Mouse (Mus musculus) testis, adult 2 months (tissue): ENCODE data around the gene Rab3gap1.
"Not testable (repeated sequence)": the region's sequence is repeated elsewhere in the genome, so short reads cannot be mapped to it uniquely, and the experiment has no call there.

Experiments used
- CTCF ChIP-seq: fragments of 200-500 bp; IDR thresholded peaks from 2 replicates; pipeline ENCODE4 v1.5.1; 2012; ENCODE audit warnings: low read depth, mild to moderate bottlenecking, inconsistent platforms, low read length, moderate library complexity; ENCODE audit not compliant: control insufficient read depth, insufficient read depth, insufficient replicate concordance
- POLR2A ChIP-seq: fragments of 200-500 bp; IDR thresholded peaks from 2 replicates; pipeline ENCODE4 v1.6.1; 2012; ENCODE audit warnings: low read depth, mild to moderate bottlenecking, inconsistent platforms, low read length, moderate library complexity; ENCODE audit not compliant: control insufficient read depth

- TF ChIP-seq POLR2A, CTCF: not testable (repeated sequence)
These were observed 85.6 kb downstream of the Rab3gap1 start for GRCm38 (mm10) chr1:127954198-127954597.
